Mouse (Mus musculus) heart, postnatal 0 days (tissue): ENCODE measurements at regions not wholly inside any gene's neighbourhood (a gene's known extent, or its start where the extent isn't known, plus 50 kb on each side); places are given as distances from the start of the nearest gene placed in this dataset.

Experiments used
- CTCF ChIP-seq: IDR thresholded peaks from 2 replicates; pipeline ENCODE4 v1.5.1; 2016; ENCODE audit warnings: antibody characterized with exemption, control low read depth, low read depth
- EP300 ChIP-seq: IDR thresholded peaks from 2 replicates; pipeline ENCODE4 v1.6.1; 2016; ENCODE audit warnings: antibody characterized with exemption, low read depth

- no peak for TF ChIP-seq CTCF
- TF ChIP-seq EP300, result no peak
Observed at GRCm38 (mm10) chr7:73019764-73020354, 355.4 kb upstream of the Rgma start.
